Mouse (Mus musculus): ENCODE measurements around the gene Aspdh. TPM values are rescaled to one million over a fixed set of nuclear protein-coding genes. Genes with fewer than 3 reads are reported as not detected.

Aspdh gene
- not detected for polyA plus RNA-seq (2017; shearing (Covaris generic))

- no peak for ATAC-seq
Measured at GRCm38 (mm10) chr7:44465111-44465510, at the start of gene Aspdh. Aspdh (plus strand) TSS chr7:44465391.

GRCm38 (mm10) chr7:44427666-44428065 lies 37.5 kb upstream of the Aspdh start:
- no peak for ATAC-seq

- no peak for ATAC-seq
Measured at GRCm38 (mm10) chr7:44428171-44428950, 36.8 kb upstream of the Aspdh start.

GRCm38 (mm10) chr7:44428968-44429521 lies 36.1 kb upstream of the Aspdh start, which contains the start of gene Lrrc4b:
Lrrc4b (plus strand) TSS chr7:44429018.
- no peak for ATAC-seq

DNA sequence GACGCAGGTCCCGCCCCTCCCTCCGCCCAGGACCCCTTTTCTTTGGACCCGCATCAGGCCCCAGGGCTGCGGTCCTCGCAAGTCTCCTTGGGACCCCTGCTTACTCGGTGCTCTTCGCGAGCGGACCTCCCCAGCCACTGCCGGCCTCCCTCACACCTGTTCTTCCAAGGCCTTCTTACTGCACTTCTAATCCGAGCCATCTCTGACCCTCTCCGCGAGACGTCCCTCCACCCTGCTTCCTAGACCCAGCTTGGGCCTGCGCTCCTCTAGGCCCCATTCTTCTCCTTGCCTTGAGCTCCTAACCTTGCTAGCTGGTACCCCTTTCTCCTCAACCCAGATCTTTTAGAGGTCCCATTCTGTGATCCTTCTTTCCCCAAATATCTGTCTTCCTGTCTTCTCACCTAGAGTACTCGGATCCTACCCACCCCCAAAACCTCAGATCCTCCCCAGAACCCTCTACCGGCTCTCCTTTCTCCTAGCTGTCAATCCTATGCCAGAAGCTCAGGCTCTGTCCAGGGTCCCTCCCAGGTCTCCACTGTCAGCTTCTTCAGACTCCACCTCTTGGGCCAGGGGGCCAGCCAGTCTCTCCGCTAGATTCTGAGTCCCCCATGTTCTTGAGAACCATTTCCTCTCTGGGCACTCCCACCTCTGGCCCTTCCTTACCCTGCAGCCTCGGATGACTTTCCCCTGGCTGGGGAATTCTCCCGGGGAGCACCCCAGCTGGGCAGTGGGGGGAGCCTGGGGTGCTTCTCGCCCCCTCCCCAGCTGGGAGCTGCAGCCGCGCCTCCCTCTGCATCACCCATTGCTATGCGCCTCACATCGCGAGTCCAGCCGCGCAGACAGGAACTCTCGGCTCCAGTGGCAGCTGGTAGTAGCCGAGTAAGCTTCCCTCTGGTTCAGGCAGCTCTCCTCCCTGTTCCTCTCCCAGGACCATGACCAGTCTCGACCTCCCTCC lies 35.4 kb upstream of the Aspdh start:
- no peak for ATAC-seq

- no peak for ATAC-seq
Measured at GRCm38 (mm10) chr7:44432550-44432949, 32.6 kb upstream of the Aspdh start.

DNA sequence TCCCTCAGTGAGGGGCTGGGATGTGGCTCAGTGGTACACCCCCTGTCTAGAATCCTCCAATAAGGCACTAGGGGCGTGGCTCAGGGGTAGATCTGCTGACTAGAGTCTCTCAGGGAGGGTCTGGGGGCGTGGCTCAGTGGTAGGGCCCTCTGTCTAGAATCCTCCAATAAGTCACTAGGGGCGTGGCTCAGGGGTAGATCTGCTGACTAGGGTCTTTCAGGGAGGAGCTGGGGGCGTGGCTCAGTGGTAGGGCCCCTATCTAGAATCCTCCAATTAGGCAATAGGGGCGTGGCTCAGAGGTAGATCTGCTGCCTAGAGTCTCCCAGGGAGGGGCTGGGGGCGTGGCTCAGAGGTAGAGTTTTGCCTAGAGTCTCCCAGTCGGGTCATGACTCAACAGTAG lies 31.8 kb upstream of the Aspdh start:
- ATAC-seq, result no peak

DNA sequence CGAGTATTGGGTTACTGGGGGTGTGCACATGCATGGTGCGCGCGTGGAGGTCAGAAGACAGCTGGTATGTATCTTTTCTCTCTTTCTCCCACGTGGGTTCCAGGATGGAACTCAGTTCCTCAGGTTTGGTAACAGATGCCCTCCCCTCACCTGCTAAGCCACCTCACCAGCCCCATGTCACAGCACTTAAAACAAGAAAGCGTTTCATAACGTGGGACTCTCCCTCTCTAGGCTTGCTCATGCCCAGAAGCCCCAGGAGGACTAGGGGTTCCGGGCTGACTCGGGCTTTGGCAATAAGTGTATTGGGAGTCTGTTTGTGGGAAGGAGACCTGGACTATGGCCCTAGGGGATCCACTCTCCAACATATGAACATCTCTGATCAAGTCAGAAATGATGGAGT lies 31.1 kb upstream of the Aspdh start:
- ATAC-seq, result no peak

GRCm38 (mm10) chr7:44435796-44436195 lies 29.4 kb upstream of the Aspdh start:
- ATAC-seq, result no peak

GRCm38 (mm10) chr7:44436267-44436666 lies 28.9 kb upstream of the Aspdh start:
- no peak for ATAC-seq

- ATAC-seq, result no peak
Measured at GRCm38 (mm10) chr7:44437188-44437587, 28.0 kb upstream of the Aspdh start.

DNA sequence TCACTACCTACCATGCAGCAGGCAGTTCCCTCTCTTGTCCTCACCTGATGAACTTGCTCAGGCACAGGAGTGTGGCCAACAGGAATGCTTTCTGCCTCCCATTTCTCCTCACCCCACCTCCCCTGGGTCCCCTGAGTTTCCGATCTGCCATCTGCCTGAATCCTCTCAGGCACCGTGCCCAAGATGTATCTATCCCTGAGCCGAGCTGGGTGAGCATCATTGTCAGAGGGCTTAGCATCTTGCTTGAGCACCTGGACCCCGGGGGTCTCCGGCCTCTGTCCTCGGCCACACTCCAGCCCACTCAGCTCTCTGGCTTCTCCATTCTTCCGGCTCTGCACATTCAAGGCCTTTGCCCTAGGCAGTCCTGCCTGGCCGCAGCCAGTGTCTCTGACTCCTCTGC lies 27.3 kb upstream of the Aspdh start:
- no peak for ATAC-seq

DNA sequence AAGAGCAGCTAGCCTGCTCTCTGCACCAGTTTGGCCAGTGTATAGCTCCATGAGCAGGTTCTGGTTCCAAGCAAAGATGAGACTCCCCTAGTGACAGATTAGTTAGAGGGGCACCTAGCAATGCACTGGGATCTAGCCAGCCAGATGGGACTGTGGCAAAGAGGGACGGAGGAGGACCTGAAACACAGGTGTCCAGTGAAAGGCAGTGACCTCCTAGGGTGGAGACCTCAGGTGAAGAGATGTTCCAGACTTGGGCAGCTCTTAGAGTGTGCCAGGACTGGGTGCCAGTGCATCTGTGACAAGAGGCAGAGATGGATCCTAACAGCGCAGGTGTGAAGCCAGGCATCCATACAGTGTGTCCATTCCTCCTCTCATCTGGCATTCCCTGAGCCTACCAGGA lies 25.5 kb upstream of the Aspdh start:
- no peak for ATAC-seq

- no peak for ATAC-seq
Measured at GRCm38 (mm10) chr7:44440479-44440878, 24.7 kb upstream of the Aspdh start.

DNA sequence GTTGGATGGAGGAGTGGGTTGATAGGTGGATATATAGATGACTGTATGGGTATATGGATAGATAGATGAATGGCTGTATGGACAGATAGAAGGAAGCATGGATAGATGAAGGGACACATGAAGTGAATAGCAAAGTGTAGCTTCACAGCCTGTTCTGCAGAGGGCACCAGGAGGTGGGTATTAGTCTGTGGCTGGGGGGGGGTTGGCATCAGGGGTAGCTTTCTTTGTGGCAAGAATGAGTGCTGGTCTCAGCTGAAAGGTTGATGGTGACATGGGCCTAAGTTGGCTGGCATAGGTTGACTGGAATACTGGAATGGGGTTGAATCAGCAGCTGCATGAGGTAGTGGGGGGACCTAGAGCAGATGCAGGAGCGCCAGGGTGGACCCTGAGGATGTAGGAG lies 24.0 kb upstream of the Aspdh start:
- ATAC-seq, result no peak

GRCm38 (mm10) chr7:44441648-44442109 lies 23.5 kb upstream of the Aspdh start:
- no peak for ATAC-seq

DNA sequence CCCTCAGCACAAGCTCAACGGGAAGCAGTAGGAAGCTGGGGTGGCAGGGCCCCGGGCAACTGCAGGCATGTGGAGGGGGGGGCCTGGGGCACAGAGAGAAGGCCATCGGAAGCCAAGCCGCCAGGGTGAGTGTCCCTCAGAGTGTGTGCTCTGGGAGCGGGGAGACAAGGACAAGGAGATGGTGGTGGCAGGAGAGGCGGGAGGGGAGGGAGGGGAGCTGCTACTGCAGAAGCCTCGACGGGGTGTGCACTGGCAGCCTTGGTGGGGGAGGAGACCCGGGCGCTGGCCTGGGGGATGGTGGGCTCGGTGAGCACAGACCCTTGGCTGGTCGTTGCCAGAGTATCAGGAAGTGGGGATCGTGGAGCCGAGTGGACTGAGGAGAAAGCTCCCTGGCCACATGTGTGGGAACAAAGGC lies 22.8 kb upstream of the Aspdh start:
- no peak for ATAC-seq

DNA sequence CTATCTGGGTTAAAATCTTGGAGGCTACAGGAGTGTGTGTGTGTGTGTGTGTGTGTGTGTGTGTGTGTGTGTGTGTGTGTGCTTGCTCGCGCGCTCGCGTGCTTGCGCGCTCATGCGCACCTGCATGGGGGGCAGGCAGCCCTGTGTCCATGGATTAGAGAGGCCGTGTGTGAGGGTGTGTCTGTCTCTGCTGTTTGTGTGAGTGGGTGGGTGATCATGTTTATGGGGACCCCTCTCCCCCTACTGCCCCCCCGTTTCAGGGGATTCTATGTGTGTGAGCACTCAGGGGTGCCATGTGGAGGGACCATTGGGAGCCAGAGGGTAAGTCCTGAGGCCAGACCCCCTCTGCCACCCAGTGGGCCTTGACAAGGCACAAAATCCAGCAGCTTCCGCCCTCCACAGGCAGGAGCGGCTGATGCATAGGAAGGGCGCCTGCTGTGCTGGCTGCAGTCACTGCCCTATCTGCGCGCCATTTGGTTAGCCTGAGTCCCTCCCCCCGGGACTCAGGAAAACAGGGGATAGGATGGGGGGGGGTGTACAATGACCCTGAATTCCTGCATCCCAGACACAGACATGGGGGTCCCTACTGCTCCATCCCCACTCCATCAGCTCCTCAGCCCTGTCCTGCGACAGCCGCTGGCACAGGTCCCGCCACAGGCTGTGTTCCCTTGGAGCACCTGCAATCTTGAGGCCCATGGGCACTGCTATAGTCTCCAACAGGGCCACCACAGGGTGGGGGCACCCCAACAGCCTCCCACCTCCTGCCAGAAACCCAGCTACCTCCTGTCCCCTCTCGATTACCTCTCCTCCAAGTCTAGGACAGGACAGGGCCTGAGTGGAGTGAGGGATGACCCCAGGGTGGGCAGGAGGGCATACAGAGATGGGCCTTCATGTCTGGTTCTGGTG lies 21.7 kb upstream of the Aspdh start:
- no peak for ATAC-seq

DNA sequence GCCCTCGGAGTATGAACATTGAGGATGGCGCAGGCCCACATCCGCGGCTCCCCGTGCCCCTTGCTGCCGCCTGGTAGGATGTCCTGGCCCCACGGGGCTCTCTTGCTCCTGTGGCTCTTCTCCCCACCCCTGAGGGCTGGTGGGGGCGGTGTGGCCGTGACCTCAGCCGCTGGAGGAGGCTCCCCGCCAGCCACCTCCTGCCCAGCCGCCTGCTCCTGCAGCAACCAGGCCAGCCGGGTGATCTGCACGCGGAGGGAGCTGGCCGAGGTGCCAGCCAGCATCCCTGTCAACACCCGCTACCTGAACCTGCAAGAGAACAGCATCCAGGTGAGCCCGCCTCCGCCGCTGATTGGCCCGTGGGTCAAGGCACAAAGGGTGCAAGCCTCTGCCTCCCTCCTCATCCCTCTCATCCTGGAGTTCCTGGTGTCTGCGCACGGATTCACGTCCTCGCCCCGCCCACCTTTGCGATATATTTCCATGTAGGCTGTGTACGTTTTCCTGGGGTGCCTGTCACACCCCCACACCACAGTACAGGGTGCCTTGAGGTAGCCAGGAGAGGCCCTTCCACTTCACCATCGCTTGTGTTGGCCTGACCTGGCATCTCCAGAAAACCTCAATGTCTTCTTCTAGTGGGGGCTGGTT lies 20.2 kb upstream of the Aspdh start:
- ATAC-seq, result no peak

GRCm38 (mm10) chr7:44445528-44445923 lies 19.7 kb upstream of the Aspdh start:
- ATAC-seq, result no peak

DNA sequence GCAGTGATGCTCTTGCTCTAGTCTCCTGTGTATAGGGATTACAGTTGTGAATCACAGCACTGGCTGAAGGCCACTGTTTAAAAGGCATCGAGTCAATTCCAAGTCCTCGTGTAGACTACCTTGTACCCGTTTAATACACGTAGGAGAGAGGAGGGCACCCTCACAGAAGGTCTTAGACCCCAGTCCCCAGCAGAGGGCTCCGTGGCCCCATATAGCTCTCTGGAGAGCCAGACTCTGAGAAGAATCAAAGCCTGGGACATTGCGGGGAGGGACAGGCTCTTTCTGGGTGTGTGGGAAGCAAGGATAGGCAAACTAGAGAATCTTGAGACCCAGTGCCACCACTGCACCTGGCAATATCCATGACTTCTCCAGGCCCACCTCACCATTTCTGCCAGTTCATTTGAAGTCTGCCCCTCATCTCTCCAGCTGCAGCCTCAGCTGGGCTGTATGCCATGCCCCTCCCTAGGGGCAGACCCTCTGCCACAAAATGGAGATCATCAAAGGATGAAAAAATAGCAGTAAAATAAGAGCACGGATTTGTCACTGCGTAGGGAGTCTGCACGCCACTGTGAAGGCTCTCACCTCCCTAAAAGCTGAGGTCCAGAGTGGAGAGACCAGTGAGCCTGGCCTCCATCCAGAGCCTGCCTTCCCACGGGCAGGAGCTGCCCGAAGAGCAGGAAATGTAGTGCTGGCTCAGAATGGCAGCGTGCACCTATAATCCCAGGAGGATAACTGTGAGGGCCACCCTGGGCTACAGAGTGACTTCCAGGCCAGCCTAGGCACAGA lies 18.9 kb upstream of the Aspdh start:
- ATAC-seq, result no peak
